Mouse (Mus musculus) E14TG2a.4 (cell line): ENCODE measurements around the gene Ptprn.

Experiments
- H3K27me3 ChIP-seq: 2 replicates; pipeline ENCODE4 v1.6.1; 2014; ENCODE audit warnings: low read length, control low read depth; ENCODE audit not compliant: insufficient read depth
- H3K36me3 ChIP-seq: 2 replicates; pipeline ENCODE4 v1.6.1; 2014; ENCODE audit warnings: low read length, control low read depth; ENCODE audit not compliant: insufficient read depth
- H3K4me1 ChIP-seq: replicated peaks from 2 replicates; pipeline ENCODE4 v1.6.1; 2014; ENCODE audit warnings: low read depth, low read length, control low read depth
- H3K4me3 ChIP-seq: replicated peaks from 2 replicates; pipeline ENCODE4 v1.5.1; 2014; ENCODE audit warnings: mild to moderate bottlenecking, low read length
- H3K9me3 ChIP-seq: 2 replicates; pipeline ENCODE4 v1.6.1; 2014; ENCODE audit warnings: low read length, control low read depth
- CTCF ChIP-seq: conservative IDR thresholded peaks from 2 replicates; pipeline ENCODE4 v1.5.1; 2014; ENCODE audit warnings: low read length
- NANOG ChIP-seq: IDR thresholded peaks from 2 replicates; pipeline ENCODE4 v1.6.1; 2014; ENCODE audit warnings: borderline replicate concordance, low read length, mixed read lengths
- POU5F1 ChIP-seq: IDR thresholded peaks from 2 replicates; pipeline ENCODE4 v1.6.1; 2014; ENCODE audit warnings: low read length, borderline replicate concordance

Gene Ptprn

GRCm38 (mm10) chr1:75248041-75248772 is 16.1 kb downstream of the Ptprn start:
- Histone ChIP-seq H3K4me3 (0 out of 2 replicates have a peak overlapping the region, but pooled peaks have one; percentile 29), H3K9me3 (no peaks in the 10 kb centered on the region), H3K4me1 (peaks cover 77% of the 10 kb centered on the region), H3K27me3 (peaks cover 4% of the 10 kb centered on the region; the same call in 1 of the 2 replicates), H3K36me3 (peaks cover 18% of the 10 kb centered on the region)
- TF ChIP-seq POU5F1 (no peak), NANOG (no peak)

GRCm38 (mm10) chr1:75247071-75247930 is 17.0 kb downstream of the Ptprn start:
- Histone ChIP-seq H3K9me3 (no peaks in the 10 kb centered on the region), H3K27me3 (peaks cover 1% of the 10 kb centered on the region; the same call in 1 of the 2 replicates), H3K36me3 (peaks cover 24% of the 10 kb centered on the region)

GRCm38 (mm10) chr1:75244836-75245235 is 19.5 kb downstream of the Ptprn start:
- Histone ChIP-seq H3K36me3 (peaks cover 42% of the 10 kb centered on the region), H3K4me3 (0 out of 2 replicates have a peak overlapping the region, but pooled peaks have one; percentile 29), H3K4me1 (peaks cover 64% of the 10 kb centered on the region), H3K9me3 (no peaks in the 10 kb centered on the region), H3K27me3 (no peaks in the 10 kb centered on the region)
- no peak for TF ChIP-seq POU5F1
- TF ChIP-seq NANOG = no peak
- no peak for TF ChIP-seq CTCF

More at GRCm38 (mm10) chr1:75247071-75247930, 17.0 kb downstream of the Ptprn start:
- H3K4me1 ChIP-seq = peaks cover 71% of the 10 kb centered on the region
- TF ChIP-seq CTCF = no peak
- TF ChIP-seq POU5F1 = no peak
- peak overlapping the region; percentile 29; the same call in 1 of the 2 replicates for H3K4me3 ChIP-seq

GRCm38 (mm10) chr1:75244175-75244826 is 20.0 kb downstream of the Ptprn start:
- no peaks in the 10 kb centered on the region for H3K27me3 ChIP-seq
- peaks cover 47% of the 10 kb centered on the region for H3K36me3 ChIP-seq
- 0 out of 2 replicates have a peak overlapping the region, but pooled peaks have one; percentile 29 for H3K4me3 ChIP-seq
- TF ChIP-seq POU5F1 = no peak
- TF ChIP-seq CTCF = no peak
- TF ChIP-seq NANOG = no peak
- no peaks in the 10 kb centered on the region for H3K9me3 ChIP-seq
- peaks cover 70% of the 10 kb centered on the region for H3K4me1 ChIP-seq

- TF ChIP-seq POU5F1 = no peak
- no peak for TF ChIP-seq CTCF
- TF ChIP-seq NANOG = no peak
- Histone ChIP-seq H3K9me3 (no peaks in the 10 kb centered on the region), H3K36me3 (peaks cover 51% of the 10 kb centered on the region), H3K27me3 (no peaks in the 10 kb centered on the region), H3K4me1 (peaks cover 75% of the 10 kb centered on the region), H3K4me3 (no peak overlapping the region)
These were observed 20.9 kb downstream of the Ptprn start for GRCm38 (mm10) chr1:75243411-75243810.

GRCm38 (mm10) chr1:75239591-75239990 is 24.7 kb downstream of the Ptprn start:
- Histone ChIP-seq H3K36me3 (peaks cover 50% of the 10 kb centered on the region), H3K9me3 (no peaks in the 10 kb centered on the region), H3K4me3 (peak overlapping the region; percentile 7; the same call in 1 of the 2 replicates), H3K4me1 (peaks cover 58% of the 10 kb centered on the region), H3K27me3 (peaks cover 8% of the 10 kb centered on the region)
- TF ChIP-seq CTCF = no peak
- TF ChIP-seq NANOG = no peak
- TF ChIP-seq POU5F1 = no peak

- H3K27me3 ChIP-seq = peaks cover 8% of the 10 kb centered on the region
- H3K4me1 ChIP-seq = peaks cover 64% of the 10 kb centered on the region
- peak within 1 kb of the TSS; percentile 87 for H3K4me3 ChIP-seq
- TF ChIP-seq POU5F1 = no peak
- TF ChIP-seq CTCF = no peak
- TF ChIP-seq NANOG = no peak
- no peaks in the 10 kb centered on the region for H3K9me3 ChIP-seq
- peaks cover 26% of the 10 kb centered on the region for H3K36me3 ChIP-seq
These were observed 27.9 kb downstream of the Ptprn start, which contains the start of gene Dnajb2 for GRCm38 (mm10) chr1:75236117-75237050. TSS of gene Dnajb2 (plus strand) at chr1:75236406.
